Mouse (Mus musculus) heart, postnatal 0 days (tissue): ENCODE measurements around the gene Gm8094.
"Not testable (repeated sequence)": the region's sequence is repeated elsewhere in the genome, so short reads cannot be mapped to it uniquely, and the experiment has no call there.

Experiments
- CTCF ChIP-seq: IDR thresholded peaks from 2 replicates; pipeline ENCODE4 v1.5.1; 2016; ENCODE audit warnings: antibody characterized with exemption, control low read depth, low read depth
- EP300 ChIP-seq: IDR thresholded peaks from 2 replicates; pipeline ENCODE4 v1.6.1; 2016; ENCODE audit warnings: antibody characterized with exemption, low read depth

DNA sequence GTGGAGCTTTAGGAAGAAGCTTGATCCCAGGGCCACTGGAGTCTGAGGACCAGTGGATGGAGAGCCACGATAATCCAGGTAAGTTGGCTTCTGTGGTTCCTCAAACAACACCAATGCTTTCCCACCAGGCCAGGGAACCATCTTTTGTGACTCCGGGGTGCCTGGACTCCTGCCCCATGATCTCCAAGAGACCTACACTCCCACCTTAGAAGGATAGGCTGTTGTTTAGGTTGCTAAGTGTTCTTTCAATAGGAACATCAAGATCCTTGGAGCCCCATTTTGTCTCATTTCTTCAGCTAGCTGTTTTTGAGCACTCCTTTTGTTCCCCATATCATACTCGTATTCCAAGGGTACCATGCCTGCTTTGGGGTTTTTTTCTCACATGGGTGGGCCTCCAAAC is 18.4 kb downstream of the Gm8094 start:
- not testable (repeated sequence) for TF ChIP-seq CTCF, EP300
